Mouse (Mus musculus): Measurements from ENCODE around the gene Cdh16. TPM values are rescaled to one million over a fixed set of nuclear protein-coding genes. Genes with fewer than 3 reads are reported as not detected.
A peak's percentile ranks its signal among the peaks of the same experiment; 100 is the strongest.

Cdh16 gene
- total RNA-seq, 1 experiment from 2014 or later: not detected

DNA sequence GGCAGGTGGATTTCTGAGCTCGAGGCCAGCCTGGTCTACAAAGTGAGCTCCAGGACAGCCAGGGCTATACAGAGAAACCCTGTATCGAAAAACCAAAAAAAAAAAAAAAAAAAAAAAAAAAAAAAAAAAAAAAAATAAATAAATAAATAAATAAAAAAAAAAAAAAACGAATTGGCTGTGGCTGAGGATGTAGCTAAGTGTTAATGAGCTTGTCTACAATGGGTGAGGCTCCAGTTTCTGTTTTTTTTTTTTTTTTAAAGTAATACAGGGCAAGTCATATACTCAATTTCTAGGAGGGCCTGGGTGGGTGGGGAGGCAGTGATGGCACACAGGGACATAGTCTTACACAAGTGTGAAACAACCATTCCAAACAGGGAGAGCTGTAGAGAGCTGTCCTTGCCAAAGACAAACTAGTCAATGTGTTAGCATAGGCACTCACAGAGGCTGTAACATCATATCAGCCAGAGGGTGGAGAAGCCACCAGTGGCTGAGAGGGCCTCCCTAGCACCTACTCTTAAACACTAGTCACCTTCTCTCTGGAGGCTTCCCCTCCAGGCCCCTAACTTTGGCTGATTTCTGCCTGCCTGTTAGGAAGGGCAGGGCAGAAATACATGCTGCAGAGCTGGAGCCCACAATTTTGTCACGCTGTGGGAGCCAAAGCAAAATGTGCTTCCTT is 3.0 kb upstream of the Cdh16 start:
- no peak for ATAC-seq (replicated peaks; ENCODE audit: insufficient number of reproducible peaks, low FRiP score, low TSS enrichment, poor library complexity, severe bottlenecking)

DNA sequence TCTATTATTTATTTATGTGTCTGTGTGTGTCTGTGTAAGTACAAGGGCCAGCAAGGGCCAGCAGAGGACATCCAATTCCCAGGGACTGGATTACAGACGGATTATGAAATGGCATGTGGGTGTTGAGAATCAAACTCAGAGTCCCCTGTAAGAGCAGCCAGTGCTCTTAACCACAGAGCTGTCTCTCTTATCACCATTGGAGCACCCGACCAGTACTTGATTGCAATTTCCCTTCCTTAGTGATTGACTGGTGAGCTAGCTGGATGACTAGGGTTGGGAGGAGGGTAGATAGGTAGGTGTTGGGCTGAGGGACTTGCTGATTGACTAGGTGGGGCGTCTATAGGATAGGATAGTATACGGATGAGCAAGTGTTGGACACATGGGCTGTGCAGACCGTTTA is 3.4 kb downstream of the Cdh16 start:
- no peak for ATAC-seq (replicated peaks; ENCODE audit: insufficient number of reproducible peaks, low FRiP score, low TSS enrichment, poor library complexity, severe bottlenecking)

GRCm38 (mm10) chr8:104613119-104613518 is 11.1 kb downstream of the Cdh16 start:
- ATAC-seq (replicated peaks; ENCODE audit: insufficient number of reproducible peaks, low FRiP score, low TSS enrichment, poor library complexity, severe bottlenecking): no peak

DNA sequence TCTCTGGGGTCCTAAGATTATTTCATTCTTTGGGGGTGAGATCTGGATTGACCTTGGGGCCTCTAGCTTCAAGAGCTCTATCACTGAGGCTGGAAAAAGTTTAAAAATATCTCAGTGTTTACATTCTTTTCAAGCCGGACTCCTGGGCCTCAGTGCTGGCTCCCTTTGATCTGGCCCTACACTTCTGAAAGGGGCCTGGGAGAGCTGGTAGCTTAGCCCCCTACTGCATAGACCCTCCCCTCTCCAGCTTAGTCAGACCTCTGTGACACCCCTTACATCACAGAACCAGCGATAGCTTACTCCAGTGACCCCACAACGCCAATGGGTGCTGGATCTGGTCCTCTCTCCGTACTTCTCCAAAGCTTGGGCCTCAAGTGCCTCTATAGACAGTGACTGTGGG is 12.6 kb downstream of the Cdh16 start:
- no peak for ATAC-seq (replicated peaks; ENCODE audit: insufficient number of reproducible peaks, low FRiP score, low TSS enrichment, poor library complexity, severe bottlenecking)

DNA sequence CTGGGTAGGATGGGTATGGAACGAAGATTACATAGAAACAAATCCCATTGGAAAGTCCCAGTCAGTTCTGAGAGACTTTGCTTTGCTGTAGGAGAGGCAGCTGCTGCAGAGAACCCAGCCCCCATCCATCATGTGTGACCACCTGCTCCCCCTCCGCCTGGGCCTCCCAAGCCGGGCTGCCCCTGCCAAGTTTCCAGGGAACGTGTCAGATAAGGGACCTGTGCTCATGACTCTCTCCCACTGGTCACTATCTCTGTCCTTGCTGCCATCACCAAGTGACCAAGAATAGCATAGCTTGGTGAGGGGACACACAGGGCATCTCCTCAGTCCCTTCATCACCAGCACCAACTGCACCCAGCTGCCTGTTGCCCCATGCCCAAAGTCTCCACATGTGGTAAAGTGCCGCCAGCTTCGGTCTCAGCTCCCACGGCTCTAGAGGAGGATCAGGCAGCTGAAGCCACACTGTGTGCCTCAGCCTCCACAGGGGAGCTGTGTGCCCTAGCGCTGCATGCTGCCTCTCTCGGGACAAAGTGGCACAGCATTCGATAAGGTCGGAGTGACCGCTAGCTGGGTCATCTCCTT is 13.9 kb downstream of the Cdh16 start:
- ATAC-seq (replicated peaks; ENCODE audit: insufficient number of reproducible peaks, low FRiP score, low TSS enrichment, poor library complexity, severe bottlenecking): no peak

- ATAC-seq (replicated peaks; ENCODE audit: insufficient number of reproducible peaks, low FRiP score, low TSS enrichment, poor library complexity, severe bottlenecking): no peak
Measured at GRCm38 (mm10) chr8:104609222-104609621, 15.0 kb downstream of the Cdh16 start.

GRCm38 (mm10) chr8:104607944-104608343 is 16.3 kb downstream of the Cdh16 start:
- no peak for ATAC-seq (replicated peaks; ENCODE audit: insufficient number of reproducible peaks, low FRiP score, low TSS enrichment, poor library complexity, severe bottlenecking)

DNA sequence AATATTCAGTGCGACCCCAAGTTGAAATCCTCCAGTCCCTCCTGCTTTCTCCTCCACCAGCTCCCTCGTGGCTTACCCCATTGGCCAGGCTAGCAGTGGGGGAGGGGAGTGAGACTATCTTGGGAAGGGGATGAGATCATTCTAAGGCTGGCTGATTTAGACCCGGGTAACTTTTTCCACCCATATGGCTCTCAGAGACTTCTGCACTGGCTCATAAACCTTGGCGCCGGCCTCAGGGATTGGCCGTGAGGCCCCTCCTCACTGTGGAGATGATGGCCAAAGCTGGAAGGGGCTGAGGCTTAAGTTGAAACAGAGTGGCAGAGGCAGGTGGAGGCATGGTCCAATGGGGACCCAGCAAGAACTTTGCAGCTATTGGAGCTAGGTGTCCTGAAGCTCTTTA is 17.9 kb downstream of the Cdh16 start:
- ATAC-seq (replicated peaks; ENCODE audit: insufficient number of reproducible peaks, low FRiP score, low TSS enrichment, poor library complexity, severe bottlenecking): no peak

- no peak for ATAC-seq (replicated peaks; ENCODE audit: insufficient number of reproducible peaks, low FRiP score, low TSS enrichment, poor library complexity, severe bottlenecking)
Measured at GRCm38 (mm10) chr8:104603245-104603593, 21.0 kb downstream of the Cdh16 start.

DNA sequence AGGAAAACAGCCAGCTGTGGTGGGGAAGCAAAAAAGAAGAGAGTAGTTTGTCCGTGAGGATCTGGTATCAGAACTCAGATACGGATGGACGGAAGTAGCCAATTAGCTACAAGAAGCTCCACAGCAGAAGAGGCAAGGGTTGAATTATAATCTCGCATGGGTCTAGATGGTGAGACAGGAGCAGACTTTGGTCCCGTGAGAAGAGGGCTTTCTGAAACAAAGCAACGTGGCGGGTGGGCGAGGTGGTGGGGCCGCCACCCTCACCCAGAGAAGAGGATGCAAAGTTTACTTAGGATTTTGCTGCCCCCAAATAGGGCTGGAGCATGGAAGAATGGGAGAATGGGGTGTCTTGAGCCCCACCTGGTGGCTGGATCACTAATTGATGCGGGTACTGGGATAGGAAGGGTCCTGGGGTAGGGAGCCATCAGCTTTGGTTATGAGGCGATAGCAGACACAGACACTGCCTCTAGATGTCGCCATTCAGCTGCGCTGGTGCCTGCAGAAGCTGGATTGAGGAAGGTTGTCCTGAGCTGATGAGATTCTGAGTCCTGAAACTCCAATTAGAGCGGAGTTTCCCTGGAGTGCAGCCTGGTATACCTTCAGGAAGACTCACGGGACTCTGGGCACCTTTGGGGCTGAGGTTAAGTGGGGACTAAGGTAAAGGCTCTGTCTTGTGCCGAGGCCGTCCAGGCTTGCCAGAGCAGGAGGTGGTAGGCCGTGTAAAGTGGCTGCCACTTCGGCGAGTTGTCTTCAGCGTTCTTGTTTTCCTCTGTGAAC is 21.5 kb downstream of the Cdh16 start:
- ATAC-seq (replicated peaks; ENCODE audit: insufficient number of reproducible peaks, low FRiP score, low TSS enrichment, poor library complexity, severe bottlenecking): peak; percentile 88

DNA sequence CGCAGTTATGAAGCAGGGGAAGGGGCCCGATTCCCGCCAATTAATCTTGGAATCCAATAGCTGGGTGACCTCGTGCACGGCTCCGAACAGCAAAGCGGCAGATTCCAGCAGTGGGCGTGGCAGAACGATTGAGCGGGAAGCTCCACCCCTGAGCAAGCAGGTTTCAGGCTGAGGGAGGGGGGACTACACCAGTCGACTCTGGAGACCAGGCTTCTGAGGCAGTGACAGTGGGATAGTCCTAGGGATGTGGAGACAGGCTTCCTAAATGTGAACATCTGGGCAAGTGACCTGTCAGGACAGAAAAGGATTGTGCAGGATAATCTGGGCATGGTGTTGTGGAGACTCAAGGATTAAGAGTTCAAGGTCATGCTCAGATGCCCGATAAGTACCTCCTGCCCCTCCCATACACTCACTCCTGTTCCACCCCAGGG is 22.2 kb downstream of the Cdh16 start:
- ATAC-seq (replicated peaks; ENCODE audit: insufficient number of reproducible peaks, low FRiP score, low TSS enrichment, poor library complexity, severe bottlenecking): no peak

DNA sequence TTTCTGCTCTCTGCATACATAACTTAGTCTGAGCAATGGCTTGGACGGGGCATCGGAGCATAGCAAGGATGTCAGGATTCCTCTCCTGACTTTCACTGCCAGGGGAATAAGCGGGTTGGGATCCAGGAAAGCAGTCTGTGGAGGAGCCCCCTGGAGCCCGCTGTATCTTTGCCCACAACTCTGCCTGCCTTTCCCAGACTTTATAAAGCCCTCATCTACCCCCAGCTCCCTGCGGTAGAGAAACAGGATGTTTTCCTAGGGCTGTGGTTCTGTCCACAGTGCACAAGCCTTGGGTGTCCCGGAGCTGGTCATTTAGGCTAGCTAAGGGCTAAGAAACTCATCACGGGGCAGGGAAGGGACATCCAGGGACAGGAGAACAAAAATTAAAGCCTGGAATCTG is 22.8 kb downstream of the Cdh16 start:
- ATAC-seq (replicated peaks; ENCODE audit: insufficient number of reproducible peaks, low FRiP score, low TSS enrichment, poor library complexity, severe bottlenecking): no peak

DNA sequence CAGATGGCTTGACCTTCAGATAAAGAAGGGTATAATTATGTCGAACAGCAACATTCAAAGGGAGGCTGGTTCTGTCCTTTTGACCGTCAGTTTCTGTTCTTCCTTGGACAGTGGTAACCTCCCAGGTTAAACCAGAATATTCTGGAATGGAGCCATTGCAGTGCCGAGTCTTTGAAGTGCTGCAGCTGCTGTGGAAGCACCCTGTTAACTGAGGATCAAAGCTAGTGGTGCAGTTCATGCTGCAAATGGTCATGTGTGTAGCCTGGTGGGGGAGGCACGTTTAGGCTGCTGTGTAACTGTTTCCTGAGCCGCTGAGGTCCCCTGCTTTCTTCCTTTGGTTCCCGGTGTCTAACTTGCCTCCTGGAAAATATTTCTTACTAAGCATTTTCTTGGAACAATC is 25.7 kb downstream of the Cdh16 start:
- no peak for ATAC-seq (replicated peaks; ENCODE audit: insufficient number of reproducible peaks, low FRiP score, low TSS enrichment, poor library complexity, severe bottlenecking)

GRCm38 (mm10) chr8:104597656-104598055 is 26.5 kb downstream of the Cdh16 start:
- no peak for ATAC-seq (replicated peaks; ENCODE audit: insufficient number of reproducible peaks, low FRiP score, low TSS enrichment, poor library complexity, severe bottlenecking)

- no peak for ATAC-seq (replicated peaks; ENCODE audit: insufficient number of reproducible peaks, low FRiP score, low TSS enrichment, poor library complexity, severe bottlenecking)
Measured at GRCm38 (mm10) chr8:104595773-104596536, 28.2 kb downstream of the Cdh16 start.

DNA sequence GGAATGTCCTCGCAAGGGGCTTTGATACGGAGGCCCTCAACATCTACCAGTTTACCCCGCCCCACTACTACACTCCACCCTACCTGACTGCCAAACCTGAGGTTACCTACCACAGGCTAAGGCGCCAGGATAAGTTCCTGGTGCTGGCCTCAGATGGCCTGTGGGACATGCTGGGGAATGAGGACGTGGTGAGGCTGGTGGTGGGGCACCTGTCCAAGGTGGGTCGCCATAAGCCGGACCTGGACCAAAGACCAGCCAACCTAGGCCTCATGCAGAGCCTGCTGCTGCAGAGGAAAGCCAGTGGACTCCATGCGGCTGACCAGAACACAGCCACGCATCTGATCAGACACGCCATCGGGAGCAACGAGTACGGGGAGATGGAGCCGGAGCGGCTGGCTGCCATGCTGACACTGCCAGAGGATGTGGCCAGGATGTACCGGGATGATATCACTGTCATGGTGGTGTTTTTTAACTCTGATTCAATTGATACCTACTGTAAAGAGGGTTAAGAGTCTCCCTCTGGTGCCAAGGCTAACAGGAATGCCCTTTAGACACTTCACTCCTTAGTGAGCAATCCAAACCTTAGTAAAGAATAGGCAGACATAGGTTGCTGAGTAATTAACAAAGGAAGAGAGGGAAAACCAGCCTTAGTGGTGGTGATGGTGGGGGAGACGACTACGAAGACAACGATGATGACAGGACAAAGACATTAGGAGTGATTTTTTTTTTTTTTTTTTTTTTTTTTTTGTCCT is 29.4 kb downstream of the Cdh16 start:
- ATAC-seq (replicated peaks; ENCODE audit: insufficient number of reproducible peaks, low FRiP score, low TSS enrichment, poor library complexity, severe bottlenecking): no peak

GRCm38 (mm10) chr8:104593536-104594325 is 30.5 kb downstream of the Cdh16 start:
- no peak for ATAC-seq (replicated peaks; ENCODE audit: insufficient number of reproducible peaks, low FRiP score, low TSS enrichment, poor library complexity, severe bottlenecking)

- no peak for ATAC-seq (replicated peaks; ENCODE audit: insufficient number of reproducible peaks, low FRiP score, low TSS enrichment, poor library complexity, severe bottlenecking)
Measured at GRCm38 (mm10) chr8:104592566-104592965, 31.6 kb downstream of the Cdh16 start.
